Mouse (Mus musculus) adrenal gland, postnatal 4 days (tissue): ENCODE data around the gene Gramd4. TPM values are rescaled to one million over a fixed set of nuclear protein-coding genes. Genes with fewer than 3 reads are reported as not detected.
"Not testable (repeated sequence)": the region's sequence is repeated elsewhere in the genome, so short reads cannot be mapped to it uniquely, and the experiment has no call there.

Experiments
- DNase-seq, 2 experiments: peaks; one replicate each; pipeline ENCODE4 v3.0.0; 2021 to 2022; ENCODE audit warnings: low spot score in 2 of 2, mixed read lengths in 2 of 2
- total RNA-seq, 2 experiments: library from RNA; stranded (reverse); gene quantifications; 2 replicates each; pipeline ENCODE4 v1.2.3; 2021

Gene Gramd4
- total RNA-seq, 2 experiments from 2014 or later, result 22.9 to 23.1 TPM

- no peak for DNase-seq
Observed at GRCm38 (mm10) chr15:86050170-86050743, 7.2 kb upstream of the Gramd4 start.

GRCm38 (mm10) chr15:86051152-86051551, 6.3 kb upstream of the Gramd4 start:
- DNase-seq, result no peak

GRCm38 (mm10) chr15:86051878-86052478, 5.5 kb upstream of the Gramd4 start:
- DNase-seq, result no peak

- peak; percentile 44 to 67 for DNase-seq
Observed at GRCm38 (mm10) chr15:86053890-86054536, 3.5 kb upstream of the Gramd4 start.

GRCm38 (mm10) chr15:86054861-86055260, 2.6 kb upstream of the Gramd4 start:
- not testable (repeated sequence) for DNase-seq

- no peak for DNase-seq
Observed at GRCm38 (mm10) chr15:86056221-86056760, 1.2 kb upstream of the Gramd4 start.

- no peak for DNase-seq
Observed at GRCm38 (mm10) chr15:86057908-86058307, 413 bp downstream of the Gramd4 start.

- peak; percentile 57 to 69 for DNase-seq
Observed at GRCm38 (mm10) chr15:86058394-86058915, 960 bp downstream of the Gramd4 start.

- DNase-seq, result no peak
Observed at GRCm38 (mm10) chr15:86058931-86059834, 1.7 kb downstream of the Gramd4 start.

- no peak for DNase-seq
Observed at GRCm38 (mm10) chr15:86059835-86060380, 2.4 kb downstream of the Gramd4 start.

- DNase-seq, result no peak
Observed at GRCm38 (mm10) chr15:86060581-86060980, 3.1 kb downstream of the Gramd4 start.

- DNase-seq, result no peak
Observed at GRCm38 (mm10) chr15:86061221-86061620, 3.7 kb downstream of the Gramd4 start.

- DNase-seq, result no peak
Observed at GRCm38 (mm10) chr15:86061848-86062481, 4.5 kb downstream of the Gramd4 start.

- DNase-seq, result no peak
Observed at GRCm38 (mm10) chr15:86064191-86064849, 6.8 kb downstream of the Gramd4 start.

GRCm38 (mm10) chr15:86064850-86065229, 7.3 kb downstream of the Gramd4 start:
- DNase-seq, result no peak

GRCm38 (mm10) chr15:86065367-86065766, 7.9 kb downstream of the Gramd4 start:
- DNase-seq, result no peak

GRCm38 (mm10) chr15:86066836-86067580, 9.5 kb downstream of the Gramd4 start:
- DNase-seq, result no peak

- no peak for DNase-seq
Observed at GRCm38 (mm10) chr15:86067581-86067910, 10.1 kb downstream of the Gramd4 start.

GRCm38 (mm10) chr15:86067941-86068495, 10.5 kb downstream of the Gramd4 start:
- no peak for DNase-seq
